8 mouse cellular contexts compared by ENCODE assay signal in genomic region chr8:117258576-117259040, GRCm38 (mm10). TPM values are rescaled to one million over a fixed set of nuclear protein-coding genes. Genes with fewer than 3 reads are reported as not detected.
DNase-seq lines count a peak whose midpoint lies in the region; ATAC-seq and TF ChIP-seq lines count a peak whose summit lies in the region.

No protein-coding gene starts in this region.

- peak overlapping the region; percentile 81 for H3K4me2 ChIP-seq in embryonic facial prominence, embryonic 12.5 days (replicated peaks)
- peak overlapping the region; percentile 90 for H3K4me2 ChIP-seq in myocyte (ENCODE audit: low read depth)

- no peak for ATAC-seq in embryonic facial prominence, embryonic 12.5 days (ENCODE audit: insufficient number of reproducible peaks, insufficient read depth, low FRiP score, low TSS enrichment)

- peaks cover 66% of the 10 kb centered on the region for H3K79me2 ChIP-seq in myocyte (ENCODE audit: control insufficient read depth, insufficient read depth)

- no peaks in the 10 kb centered on the region for H3K36me3 ChIP-seq in embryonic facial prominence, embryonic 12.5 days
- H3K36me3 ChIP-seq in myocyte (ENCODE audit: control insufficient read depth, insufficient read depth): no peaks in the 10 kb centered on the region

- no peak for TF ChIP-seq CTCF in lung, adult 2 months (IDR thresholded peaks at IDR 0.05; ENCODE audit: insufficient read depth, low read length)

- H3K9me3 ChIP-seq in embryonic facial prominence, embryonic 12.5 days: no peaks in the 10 kb centered on the region

- H3K27me3 ChIP-seq in embryonic facial prominence, embryonic 12.5 days: no peaks in the 10 kb centered on the region
- no peaks in the 10 kb centered on the region for H3K27me3 ChIP-seq in myocyte (ENCODE audit: control insufficient read depth, insufficient read depth, insufficient read length)

- H3K9ac ChIP-seq in embryonic facial prominence, embryonic 12.5 days: peak overlapping the region; percentile 62

- TF ChIP-seq POLR2A in lung, adult 2 months (IDR thresholded peaks at IDR 0.05; ENCODE audit: borderline replicate concordance, extremely low read depth, low read depth, low read length): no peak
- no peak for TF ChIP-seq POLR2A in myocyte (IDR thresholded peaks at IDR 0.05; ENCODE audit: insufficient read length, low read depth)

- peak overlapping the region; percentile 79 for H3ac ChIP-seq in myocyte (ENCODE audit: control insufficient read depth, insufficient read length)

- intact Hi-C loops in left cerebral cortex, postnatal 25 days (cut with DNase I): loop anchor here (2.0 to 5.0 kb wide), 3 partner anchors 28 to 120 kb away; no protein-coding TSS in a partner anchor

- H3K4me1 ChIP-seq in lung, adult 2 months (ENCODE audit: control insufficient read depth, insufficient read depth, low read length): peaks cover 30% of the 10 kb centered on the region
- peaks cover 50% of the 10 kb centered on the region for H3K4me1 ChIP-seq in embryonic facial prominence, embryonic 12.5 days

- no peak for DNase-seq in lung, adult 2 months
- no peak for DNase-seq in lung, postnatal 36 days
- DNase-seq in kidney, adult 8-10 months: peak; percentile 39 to 44
- no peak for DNase-seq in gastrocnemius, postnatal 10 days
- no peak for DNase-seq in testis, postnatal 14 days (ENCODE audit: low spot score)
- DNase-seq in left cerebral cortex, postnatal 25 days (ENCODE audit: low spot score in 2 of 2): no peak

- WGBS in lung, adult 2 months: 21% methylated on average over 6 of the region's 6 CpGs
- WGBS in embryonic facial prominence, embryonic 12.5 days: 48% methylated on average over 6 of the region's 6 CpGs

- peak overlapping the region; percentile 94 for H3K4me3 ChIP-seq in lung, adult 2 months (replicated peaks; ENCODE audit: extremely low read depth, low read depth, low read length)
- peak overlapping the region; percentile 92 for H3K4me3 ChIP-seq in embryonic facial prominence, embryonic 12.5 days
- H3K4me3 ChIP-seq in myocyte: peak overlapping the region; percentile 86

- peak overlapping the region; percentile 88 for H3K27ac ChIP-seq in embryonic facial prominence, embryonic 12.5 days

TF ChIP-seq in myocyte, 11 proteins besides CTCF, POLR2A, EP300 and RAD21:
- no peak for TF ChIP-seq USF1 (IDR thresholded peaks at IDR 0.05; ENCODE audit: low read depth)
- TF ChIP-seq MYOD1 (IDR thresholded peaks at IDR 0.05; ENCODE audit: control insufficient read depth in 1 of 3, insufficient read length in 2 of 3, low read depth in 2 of 3): no peak

RNA-seq across cellular contexts. Expression of gene Cmip, which starts 1.7 kb away (rescaled TPM):
- polyA plus RNA-seq in lung, adult 2 months (2012; rRNA removed): 53.1 and 62.3 TPM in 2 replicates
- polyA plus RNA-seq in embryonic facial prominence, embryonic 12.5 days (2016; fragmentation: Nextera tagmentation; extraction: Ambion mirVana): 16.8 and 27.4 TPM in 2 replicates
- 23.6 TPM for polyA plus RNA-seq in myocyte (2012; fragmentation: generic; extraction: Trizol)
- total RNA-seq in gastrocnemius, postnatal 10 days (2021): 10 to 100 TPM; 18.7 to 23.7 TPM
- total RNA-seq in left cerebral cortex, postnatal 25 days (2021): 100 to 1,000 TPM; 325 to 362 TPM

Comparison
In these comparisons a context has a peak if more than half of its experiments do, and no peak if none do; other contexts are left out.
1. DNase-seq: peak in kidney, adult 8-10 months (2 of 2); none in lung, adult 2 months (single experiment), lung, postnatal 36 days (single experiment), gastrocnemius, postnatal 10 days (single experiment), testis, postnatal 14 days (single experiment) and left cerebral cortex, postnatal 25 days (0 of 2).
2. Peak in every context shown above with its lines, with median percentiles within 50 percentile points of each other: H3K4me3 ChIP-seq.